Mouse (Mus musculus) 416B (cell line): ENCODE measurements around the gene Rnf10.
A peak's percentile ranks its signal among the peaks of the same experiment; 100 is the strongest.

Experiments used
- DNase-seq: peaks from one replicate; pipeline ENCODE4 v3.0.0; 2011; ENCODE audit warnings: low read depth

The Rnf10 gene

DNA sequence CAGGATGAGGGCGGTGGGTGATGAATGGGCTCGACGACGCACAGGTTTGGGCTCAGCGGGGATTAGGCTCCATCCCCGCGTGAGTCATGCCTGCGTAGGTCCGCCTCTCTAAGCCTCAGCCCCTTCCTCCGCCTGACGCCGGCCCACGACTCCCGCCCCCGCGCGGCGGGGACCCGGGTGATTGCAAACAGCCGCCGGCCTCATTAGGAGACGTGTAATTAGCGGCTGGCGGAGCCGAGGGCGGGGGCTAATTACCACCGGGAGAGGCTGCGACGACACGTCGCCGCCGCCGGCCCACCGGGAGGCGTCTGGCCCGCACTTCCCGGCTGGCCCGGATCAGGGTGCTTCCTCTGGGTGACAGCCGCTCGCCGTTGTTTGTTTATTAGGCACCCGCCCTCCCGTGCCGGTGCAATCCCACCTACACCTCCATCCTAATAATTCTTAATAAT, 37.4 kb downstream of the Rnf10 start:
- DNase-seq = peak; percentile 61

DNA sequence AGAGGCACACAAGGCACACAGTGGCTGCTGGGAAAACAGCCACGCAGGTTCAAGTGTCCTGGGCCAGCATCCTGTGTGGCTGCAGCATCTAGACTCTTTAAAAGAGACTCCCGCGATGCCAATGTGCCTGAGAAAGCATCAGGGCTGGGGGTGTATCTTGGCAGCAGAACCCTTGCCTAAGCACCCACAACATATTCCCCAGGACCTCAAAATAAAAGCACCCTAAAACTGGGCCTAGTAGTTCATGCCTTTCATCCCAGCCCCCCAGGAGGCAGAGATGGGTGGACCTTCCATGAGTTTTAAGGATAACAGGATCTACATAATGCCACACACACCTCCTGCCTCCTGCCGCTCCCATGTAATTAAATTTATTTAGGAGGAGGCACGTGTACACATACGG, 38.2 kb downstream of the Rnf10 start:
- DNase-seq = no peak

- DNase-seq = no peak
Measured at GRCm38 (mm10) chr5:115233031-115233780, 39.5 kb downstream of the Rnf10 start.

GRCm38 (mm10) chr5:115232516-115232915, 40.2 kb downstream of the Rnf10 start:
- no peak for DNase-seq

GRCm38 (mm10) chr5:115231552-115232120, 41.1 kb downstream of the Rnf10 start:
- peak; percentile 55 for DNase-seq

DNA sequence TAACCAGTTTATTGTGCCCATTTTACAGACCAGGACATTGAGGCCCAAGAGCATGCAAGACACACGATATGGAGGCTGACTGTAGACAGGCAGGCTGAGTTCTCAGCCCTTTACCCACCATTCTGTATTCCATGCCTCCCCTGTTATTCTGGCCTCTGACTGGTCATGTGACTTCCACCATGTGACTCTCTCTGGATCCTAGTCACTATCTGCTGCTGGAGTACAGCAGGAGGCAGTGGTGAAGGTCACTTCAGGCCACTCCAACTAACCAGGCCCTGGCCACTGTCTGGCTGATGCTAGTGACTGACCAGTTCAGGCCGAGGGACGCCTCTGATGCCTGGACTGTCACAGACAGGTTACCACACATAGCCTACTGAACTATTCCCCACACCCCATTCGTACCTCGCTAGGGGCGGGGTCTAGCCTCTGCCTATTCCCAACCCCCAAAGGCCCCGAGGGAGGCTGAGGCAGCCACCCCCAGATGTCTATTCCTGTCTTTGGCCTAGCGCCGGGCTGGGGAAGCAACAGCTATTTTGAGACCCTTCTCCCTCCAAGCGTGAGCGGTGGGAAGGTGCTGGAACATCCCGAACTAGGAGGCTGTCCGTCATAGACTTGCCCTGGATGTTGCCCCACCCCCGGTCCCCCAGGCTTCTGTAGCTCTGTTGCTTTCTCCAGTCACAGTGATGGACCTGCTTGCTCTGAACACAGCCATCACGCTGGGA, 41.7 kb downstream of the Rnf10 start:
- DNase-seq = no peak

GRCm38 (mm10) chr5:115222485-115222884, 50.2 kb downstream of the Rnf10 start:
- no peak for DNase-seq

DNA sequence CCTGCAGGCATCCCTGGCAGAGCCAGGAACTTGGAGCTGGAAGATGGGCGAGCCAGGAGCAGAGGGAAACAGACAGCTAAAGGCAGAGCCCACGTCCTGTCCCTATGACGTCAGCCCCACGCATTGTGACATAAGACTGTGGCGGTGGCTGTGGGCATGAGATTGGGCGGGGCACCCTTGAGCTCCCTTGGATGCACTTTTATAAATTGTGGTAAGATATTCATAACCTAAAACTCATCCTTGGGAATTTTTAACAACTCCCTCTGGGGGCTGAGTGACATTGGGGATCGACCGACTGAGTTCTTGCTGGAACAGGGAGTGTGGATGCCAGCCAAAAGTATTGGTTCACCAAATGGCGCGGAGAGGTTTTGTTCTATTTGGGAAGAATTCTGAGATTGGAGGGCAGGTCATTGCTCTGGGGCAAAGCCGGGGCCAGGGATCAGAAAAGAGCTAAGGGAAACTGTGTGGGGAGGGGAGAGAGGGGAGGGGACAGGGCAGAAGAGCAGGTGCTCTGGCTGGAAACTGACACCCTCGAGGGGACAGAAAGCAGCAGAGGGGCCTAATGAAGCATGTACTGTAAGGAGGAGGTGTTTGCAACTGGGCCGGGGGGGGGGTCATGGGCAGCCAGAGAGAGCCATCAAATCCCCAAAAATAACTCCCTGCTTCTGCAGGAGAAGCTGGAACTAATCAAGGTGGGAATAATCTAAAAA, 51.6 kb downstream of the Rnf10 start:
- DNase-seq = no peak

DNA sequence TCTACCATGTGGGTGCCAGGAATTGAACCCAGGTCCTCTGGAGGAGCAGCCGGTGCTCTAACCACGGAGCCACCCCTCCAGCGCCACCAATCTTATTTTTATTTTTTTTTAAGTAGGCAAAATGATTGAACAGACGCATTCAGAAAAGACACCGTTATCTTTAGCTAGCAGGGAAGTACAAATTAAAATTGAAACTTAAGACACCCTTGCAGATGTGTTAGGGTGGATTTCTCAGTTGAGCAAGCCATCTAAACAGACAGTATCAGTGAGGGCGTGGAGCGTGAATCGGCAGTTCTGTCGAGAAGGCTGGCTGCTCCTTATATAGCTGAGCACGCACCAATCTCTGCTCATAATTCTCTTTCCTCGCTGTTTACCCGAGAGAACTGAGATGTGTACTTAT, 54.7 kb downstream of the Rnf10 start:
- no peak for DNase-seq

DNA sequence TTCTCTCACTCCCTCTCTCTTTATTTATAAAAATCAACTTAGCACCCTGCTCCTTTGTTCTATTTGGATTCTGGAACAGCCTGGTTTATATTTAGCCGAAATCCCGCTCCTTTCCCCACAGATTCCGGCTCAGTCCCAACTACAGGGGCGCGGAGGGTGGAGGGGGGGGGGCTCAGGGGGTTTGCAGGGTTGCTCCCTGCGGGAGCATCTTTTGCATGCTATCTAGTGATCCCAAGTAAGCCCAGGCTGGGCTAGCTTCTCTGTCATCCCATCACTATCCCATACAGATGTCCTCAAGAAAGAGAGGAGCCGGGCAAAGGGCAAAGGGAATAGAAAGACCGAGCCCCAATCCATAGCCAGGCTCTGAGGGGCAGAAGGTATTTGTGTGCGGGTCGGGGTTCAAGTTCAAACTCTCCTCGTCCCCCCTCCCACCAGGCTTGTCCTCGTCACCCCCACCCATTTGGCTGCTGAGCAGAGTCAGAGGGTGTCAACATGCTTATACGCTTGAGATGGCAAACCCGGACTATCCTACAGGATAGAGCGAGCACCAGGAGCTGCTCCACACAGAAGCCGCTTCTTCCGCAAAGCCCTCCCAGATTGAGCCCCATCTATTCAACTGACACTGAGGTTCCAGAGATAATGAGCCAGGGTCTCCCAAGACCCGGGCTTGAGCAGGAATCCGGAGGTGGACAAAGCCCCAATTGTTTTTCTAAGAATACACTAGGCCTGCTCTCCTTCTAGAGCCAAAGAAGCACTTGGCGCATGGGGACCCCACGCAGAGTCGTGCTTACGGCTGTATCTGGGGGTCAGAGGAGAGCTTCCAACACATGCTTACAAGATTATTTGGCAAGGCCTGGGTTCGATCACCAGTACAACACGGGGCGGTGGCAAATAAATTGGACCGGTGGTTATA, 57.2 kb downstream of the Rnf10 start:
- no peak for DNase-seq

- DNase-seq = no peak
Measured at GRCm38 (mm10) chr5:115214864-115215263, 57.8 kb downstream of the Rnf10 start.

- no peak for DNase-seq
Measured at GRCm38 (mm10) chr5:115212861-115213260, 59.8 kb downstream of the Rnf10 start.

DNA sequence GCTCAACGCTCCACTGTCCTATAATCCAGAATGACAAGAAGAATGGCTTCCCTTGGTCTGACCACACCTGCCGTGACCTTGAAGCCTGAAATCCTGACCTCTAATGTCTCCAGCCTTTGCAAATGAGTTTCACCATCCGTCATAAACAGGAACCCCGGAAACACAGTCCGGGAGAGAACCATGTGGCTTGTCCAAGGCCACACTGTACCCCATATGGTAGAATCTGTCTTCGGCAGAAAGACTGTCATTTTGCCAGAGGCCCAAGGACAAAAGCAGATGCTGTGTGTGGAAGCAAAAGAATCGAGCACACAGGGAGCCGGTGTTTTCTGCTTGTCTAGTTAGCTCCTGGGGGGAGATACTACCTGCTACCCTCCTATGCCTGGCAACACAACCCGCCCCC, 60.2 kb downstream of the Rnf10 start:
- no peak for DNase-seq

- DNase-seq = peak; percentile 43
Measured at GRCm38 (mm10) chr5:115210380-115210779, 62.3 kb downstream of the Rnf10 start.

- DNase-seq = no peak
Measured at GRCm38 (mm10) chr5:115208601-115209000, 64.1 kb downstream of the Rnf10 start.

DNA sequence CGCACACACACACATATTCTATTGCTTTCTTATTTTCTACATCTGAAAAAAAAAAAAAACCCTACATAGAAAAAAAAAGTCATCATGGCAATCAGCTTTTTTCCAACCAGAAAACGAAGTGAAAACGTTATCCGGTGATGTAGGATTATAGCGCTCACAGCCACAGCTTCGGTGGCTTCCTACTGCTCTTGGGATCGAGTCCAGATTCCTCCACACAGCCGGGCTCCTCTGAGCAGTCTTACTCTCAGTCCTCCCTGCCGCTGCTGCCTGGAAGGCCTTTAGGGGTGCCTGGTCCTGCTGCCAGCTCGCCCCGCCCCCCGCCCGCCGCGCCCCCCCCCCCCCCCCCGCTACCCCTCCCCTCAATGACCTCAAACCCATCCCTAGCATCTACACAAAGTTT, 64.8 kb downstream of the Rnf10 start:
- DNase-seq = no peak

DNA sequence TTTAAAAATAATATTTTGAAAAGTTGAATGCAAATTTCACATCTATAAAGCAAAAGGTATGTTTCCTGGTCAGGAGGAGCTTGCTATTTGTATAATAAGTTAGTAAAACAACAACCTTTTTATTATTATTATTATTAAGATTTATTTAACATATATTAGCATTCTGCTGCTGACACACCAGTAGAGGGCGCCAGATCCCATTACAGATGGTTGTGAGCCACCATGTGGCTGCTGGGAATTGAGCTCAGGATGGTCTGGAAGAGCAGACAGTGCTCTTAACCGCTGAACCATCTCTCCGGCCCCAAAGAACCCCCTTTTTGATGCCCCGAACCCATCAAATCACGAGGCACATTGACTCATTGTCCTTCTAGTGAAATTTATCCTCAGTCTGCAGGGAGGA, 65.5 kb downstream of the Rnf10 start:
- no peak for DNase-seq

DNA sequence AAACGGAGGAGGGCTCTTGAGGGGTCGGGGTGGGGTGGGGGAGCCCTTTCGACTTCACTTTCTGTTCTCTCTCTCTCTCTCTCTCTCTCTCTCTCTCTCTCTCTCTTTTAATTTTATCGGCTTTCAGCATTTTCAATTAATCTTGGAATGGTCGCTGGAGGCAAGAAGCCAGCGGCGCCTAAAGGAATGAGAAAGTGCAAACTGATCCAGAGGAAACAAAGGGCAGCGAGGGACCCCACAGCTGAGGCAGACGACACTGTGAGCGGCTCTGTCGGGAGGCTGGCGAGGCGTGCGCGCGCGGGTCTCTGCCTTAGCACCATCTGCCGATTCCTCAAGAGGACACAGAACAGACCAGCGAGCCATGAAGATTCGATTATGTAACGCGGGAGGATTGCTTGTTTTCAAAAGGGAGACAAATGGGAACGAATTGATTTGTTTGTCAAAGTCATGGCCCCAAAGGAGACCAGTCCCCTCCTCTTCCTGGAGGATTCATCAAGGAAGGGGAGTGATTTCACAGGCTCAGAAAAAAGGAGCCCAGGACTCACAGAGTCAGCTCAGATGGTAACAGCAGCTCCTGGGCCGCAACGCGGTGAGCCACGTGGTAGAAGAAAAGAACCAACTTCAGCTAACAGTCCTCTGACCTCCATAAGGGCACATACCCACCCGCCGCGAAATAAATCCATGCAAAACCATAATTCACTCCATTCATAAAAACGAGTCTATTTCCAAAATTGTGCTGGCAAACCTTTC, 68.0 kb downstream of the Rnf10 start:
- no peak for DNase-seq

GRCm38 (mm10) chr5:115203735-115204561, 68.8 kb downstream of the Rnf10 start:
- peak; percentile 39 for DNase-seq
